Mouse (Mus musculus): ENCODE results near the gene Itgam.

DNA sequence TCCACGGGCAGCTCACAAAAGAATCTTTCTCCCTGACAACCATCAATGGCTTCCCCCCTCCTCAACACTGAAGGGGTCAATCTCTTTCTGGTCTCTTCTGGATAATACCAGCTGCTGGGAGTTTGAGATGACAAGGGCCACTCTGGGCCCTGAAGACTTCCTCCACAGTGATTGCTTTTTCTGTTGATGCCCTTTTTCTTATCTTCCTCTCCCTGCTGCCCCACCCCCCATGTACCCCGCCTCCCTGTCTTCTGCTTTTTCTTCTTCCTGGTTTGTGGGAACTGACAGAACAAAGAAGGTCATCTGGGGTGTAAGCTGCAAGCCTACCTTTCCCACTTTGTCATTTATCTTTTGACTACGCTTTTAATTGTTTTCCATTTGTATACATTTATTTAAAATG is 5.4 kb downstream of the Itgam start:
- no peak for TF ChIP-seq HCFC1 (IDR thresholded peaks at IDR 0.05; ENCODE audit: borderline replicate concordance, insufficient read depth, low read length)
- no peak for TF ChIP-seq CHD2 (IDR thresholded peaks at IDR 0.05; ENCODE audit: low read depth, low read length)
- no peak for TF ChIP-seq ZC3H11A (IDR thresholded peaks at IDR 0.05; ENCODE audit: borderline replicate concordance, low read depth, low read length)
- TF ChIP-seq ZNF384 (IDR thresholded peaks at IDR 0.05; ENCODE audit: low read depth, low read length): no peak
